Mouse (Mus musculus): ENCODE measurements around the gene Hip1. TPM values are rescaled to one million over a fixed set of nuclear protein-coding genes. Genes with fewer than 3 reads are reported as not detected.
"Not testable (repeated sequence)": the region's sequence is repeated elsewhere in the genome, so short reads cannot be mapped to it uniquely, and the experiment has no call there.

Hip1 gene
- total and polyA plus RNA-seq, 2 experiments from 2014 or later, result 24.9 to 126 TPM

DNA sequence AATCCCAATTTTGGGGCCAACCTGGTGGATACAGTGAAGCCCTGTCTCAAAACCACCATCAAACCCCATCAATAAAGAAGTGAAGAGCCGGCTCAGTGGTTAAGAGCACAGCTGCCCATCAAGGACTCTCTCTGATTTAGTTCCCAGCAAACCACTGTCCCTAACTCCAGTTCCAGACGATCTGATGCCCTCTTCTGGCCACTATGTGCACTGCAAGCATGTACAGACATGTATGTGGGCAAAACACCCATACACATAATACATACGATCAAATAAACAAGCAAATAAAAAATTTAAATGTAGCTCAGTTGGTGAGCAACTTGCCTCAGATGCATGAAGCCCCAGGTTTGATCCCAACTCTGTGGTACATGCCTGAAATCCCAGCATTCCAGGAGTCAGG, 85.4 kb downstream of the Hip1 start:
- Histone ChIP-seq H3K36me3 (ENCODE audit: insufficient read depth, low read length) (peaks cover 16% of the 10 kb centered on the region), H3K4me2 (ENCODE audit: low read depth, low read length, poor library complexity, severe bottlenecking) (no peak overlapping the region), H3K27ac (ENCODE audit: low read depth, low read length) (no peak overlapping the region), H3K4me1 (ENCODE audit: insufficient read depth, low read length) (no peaks in the 10 kb centered on the region), H3K27me3 (ENCODE audit: insufficient read depth, low read length) (no peaks in the 10 kb centered on the region), H3K4me3 (ENCODE audit: low read depth, low read length) (no peak overlapping the region), H3K9me3 (ENCODE audit: low read length) (no peaks in the 10 kb centered on the region), H3K9ac (replicated peaks; ENCODE audit: low read length, poor library complexity, severe bottlenecking) (no peak overlapping the region)
- DNase-seq (ENCODE audit: low spot score) (no peak), ATAC-seq (ENCODE audit: low FRiP score) (no peak)
- peak; percentile 64 for TF ChIP-seq CTCF (IDR thresholded peaks at IDR 0.05)
- WGBS, result 80% methylated on average over 3 of the region's 3 CpGs

DNA sequence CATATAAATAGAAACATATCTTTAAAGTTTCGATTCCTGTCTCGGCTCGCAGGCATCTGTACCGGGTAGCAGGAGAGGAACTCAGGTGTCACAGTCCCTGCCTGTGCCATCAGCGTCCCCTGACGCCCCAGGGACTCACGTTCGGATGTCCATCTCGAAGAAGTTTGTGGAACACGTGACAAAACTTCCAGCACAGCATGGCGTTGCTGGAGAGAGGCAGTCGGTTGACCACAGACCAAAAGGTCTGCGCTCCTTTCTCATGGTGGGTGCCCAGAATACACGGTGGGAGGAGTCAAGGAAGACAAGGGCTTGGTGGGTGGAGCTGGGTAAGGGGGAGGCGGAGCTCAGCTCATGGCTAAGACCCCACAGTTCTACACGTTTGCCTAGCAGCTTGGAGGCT, 87.0 kb downstream of the Hip1 start:
- no peak overlapping the region for H3K9ac ChIP-seq (replicated peaks; ENCODE audit: low read length, poor library complexity, severe bottlenecking)
- DNase-seq (ENCODE audit: low spot score) (no peak), ATAC-seq (ENCODE audit: low FRiP score) (no peak)
- H3K4me3 ChIP-seq (ENCODE audit: low read depth, low read length), result no peak overlapping the region
- H3K4me1 ChIP-seq (ENCODE audit: insufficient read depth, low read length), result no peaks in the 10 kb centered on the region
- 95% methylated on average over 16 of the region's 16 CpGs for WGBS
- H3K36me3 ChIP-seq (ENCODE audit: insufficient read depth, low read length), result peaks cover 20% of the 10 kb centered on the region
- no peak overlapping the region for H3K27ac ChIP-seq (ENCODE audit: low read depth, low read length)
- H3K9me3 ChIP-seq (ENCODE audit: low read length), result no peaks in the 10 kb centered on the region
- no peak overlapping the region for H3K4me2 ChIP-seq (ENCODE audit: low read depth, low read length, poor library complexity, severe bottlenecking)
- H3K27me3 ChIP-seq (ENCODE audit: insufficient read depth, low read length), result no peaks in the 10 kb centered on the region
- TF ChIP-seq CTCF (IDR thresholded peaks at IDR 0.05), result no peak

DNA sequence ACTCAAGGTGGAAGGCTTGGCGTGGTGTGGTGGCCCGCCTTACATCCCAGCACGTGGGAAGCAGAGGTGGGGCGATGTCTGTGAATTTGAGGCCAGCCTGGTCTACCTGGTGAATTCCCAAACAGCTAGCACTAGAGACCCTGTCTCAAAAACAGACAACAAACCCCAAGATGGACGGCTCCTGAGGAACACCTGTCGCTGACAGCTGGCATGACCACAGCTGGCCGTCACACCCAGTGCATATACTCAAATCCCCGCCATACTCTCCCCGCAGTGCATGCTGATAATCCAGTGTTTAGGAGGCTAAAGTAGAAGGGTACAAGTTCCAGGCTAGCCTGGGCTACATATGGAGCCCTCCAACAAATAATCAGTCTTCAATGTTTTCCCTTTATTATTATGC, 88.4 kb downstream of the Hip1 start:
- 96% methylated on average over 9 of the region's 9 CpGs for WGBS
- no peak overlapping the region for H3K4me2 ChIP-seq (ENCODE audit: low read depth, low read length, poor library complexity, severe bottlenecking)
- H3K36me3 ChIP-seq (ENCODE audit: insufficient read depth, low read length), result peaks cover 20% of the 10 kb centered on the region
- no peaks in the 10 kb centered on the region for H3K27me3 ChIP-seq (ENCODE audit: insufficient read depth, low read length)
- DNase-seq (ENCODE audit: low spot score) (no peak), ATAC-seq (ENCODE audit: low FRiP score) (no peak)
- H3K4me3 ChIP-seq (ENCODE audit: low read depth, low read length), result no peak overlapping the region
- TF ChIP-seq CTCF (IDR thresholded peaks at IDR 0.05), result no peak
- H3K27ac ChIP-seq (ENCODE audit: low read depth, low read length), result no peak overlapping the region
- H3K9me3 ChIP-seq (ENCODE audit: low read length), result no peaks in the 10 kb centered on the region
- no peaks in the 10 kb centered on the region for H3K4me1 ChIP-seq (ENCODE audit: insufficient read depth, low read length)
- no peak overlapping the region for H3K9ac ChIP-seq (replicated peaks; ENCODE audit: low read length, poor library complexity, severe bottlenecking)

DNA sequence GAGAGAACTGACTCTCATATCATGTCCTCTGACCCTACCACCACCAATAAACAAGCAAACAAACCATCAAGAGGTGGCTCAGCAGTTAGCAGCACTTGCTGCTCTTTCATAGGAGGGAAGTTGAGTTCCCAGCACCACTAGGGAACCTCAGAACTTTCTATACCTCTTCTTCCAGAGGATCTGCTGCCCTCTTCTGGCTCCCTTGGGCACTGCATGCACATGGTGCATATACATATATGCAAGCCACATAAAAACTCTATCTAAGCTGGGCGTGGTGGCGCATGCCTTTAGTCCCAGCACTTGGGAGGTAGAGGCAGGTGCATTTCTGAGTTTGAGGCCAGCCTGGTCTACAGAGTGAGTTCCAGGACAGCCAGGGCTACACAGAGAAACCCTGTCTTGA, 90.7 kb downstream of the Hip1 start:
- H3K4me2 ChIP-seq (ENCODE audit: low read depth, low read length, poor library complexity, severe bottlenecking), result no peak overlapping the region
- no peak overlapping the region for H3K4me3 ChIP-seq (ENCODE audit: low read depth, low read length)
- H3K27ac ChIP-seq (ENCODE audit: low read depth, low read length), result no peak overlapping the region
- DNase-seq (ENCODE audit: low spot score) (no peak), ATAC-seq (ENCODE audit: low FRiP score) (no peak)
- H3K4me1 ChIP-seq (ENCODE audit: insufficient read depth, low read length), result no peaks in the 10 kb centered on the region
- H3K27me3 ChIP-seq (ENCODE audit: insufficient read depth, low read length), result no peaks in the 10 kb centered on the region
- no peak overlapping the region for H3K9ac ChIP-seq (replicated peaks; ENCODE audit: low read length, poor library complexity, severe bottlenecking)
- H3K36me3 ChIP-seq (ENCODE audit: insufficient read depth, low read length), result peaks cover 40% of the 10 kb centered on the region
- peak; percentile 43; the same call in 1 of the 2 replicates for TF ChIP-seq CTCF (IDR thresholded peaks at IDR 0.05)
- no peaks in the 10 kb centered on the region for H3K9me3 ChIP-seq (ENCODE audit: low read length)
- 95% methylated on average over 2 of the region's 2 CpGs for WGBS

DNA sequence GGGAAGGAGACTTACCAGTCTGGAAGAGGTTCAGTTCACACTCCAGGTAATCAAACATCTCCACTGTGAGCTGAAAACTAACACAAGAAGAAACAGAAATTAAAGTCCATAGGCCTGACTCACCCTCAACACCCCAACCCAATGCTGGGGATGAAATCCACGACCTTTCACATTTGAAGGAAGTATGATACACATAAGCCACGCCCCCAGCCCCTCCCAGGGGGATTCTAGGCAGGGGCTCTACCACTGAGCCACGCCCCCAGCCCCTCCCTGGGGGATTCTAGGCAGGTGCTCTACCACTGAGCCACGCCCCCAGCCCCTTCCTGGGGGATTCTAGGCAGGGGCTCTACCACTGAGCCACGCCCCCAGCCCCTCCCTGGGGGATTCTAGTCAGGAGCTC, 93.4 kb downstream of the Hip1 start:
- H3K4me3 ChIP-seq (ENCODE audit: low read depth, low read length); H3K27ac ChIP-seq (ENCODE audit: low read depth, low read length); H3K4me2 ChIP-seq (ENCODE audit: low read depth, low read length, poor library complexity, severe bottlenecking); H3K27me3 ChIP-seq (ENCODE audit: insufficient read depth, low read length); ATAC-seq (ENCODE audit: low FRiP score); DNase-seq (ENCODE audit: low spot score); H3K9ac ChIP-seq (replicated peaks; ENCODE audit: low read length, poor library complexity, severe bottlenecking); H3K4me1 ChIP-seq (ENCODE audit: insufficient read depth, low read length); H3K9me3 ChIP-seq (ENCODE audit: low read length): not testable (repeated sequence)
- 95% methylated on average over 5 of the region's 5 CpGs for WGBS
- peaks cover 42% of the 10 kb centered on the region for H3K36me3 ChIP-seq (ENCODE audit: insufficient read depth, low read length)

DNA sequence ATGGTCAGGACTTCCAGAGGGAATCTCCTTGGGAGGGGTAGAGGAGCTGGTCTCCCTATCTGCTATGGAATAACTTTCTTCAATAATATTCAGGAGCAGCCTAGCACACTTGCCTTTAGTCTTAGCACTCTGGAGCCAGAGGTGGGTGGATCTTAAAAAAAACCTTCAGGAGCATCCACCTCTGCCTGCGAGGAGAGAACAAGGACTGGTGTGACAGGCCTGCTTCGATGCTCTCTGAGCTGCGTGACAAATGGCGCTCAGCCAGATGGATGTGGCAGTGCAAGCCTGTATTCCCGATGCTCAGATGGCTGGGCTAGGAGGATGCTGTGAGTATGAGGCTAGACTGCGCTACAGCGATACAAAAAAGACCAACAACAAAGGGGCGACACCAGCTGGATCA, 93.8 kb downstream of the Hip1 start:
- ATAC-seq (ENCODE audit: low FRiP score) (no peak), DNase-seq (ENCODE audit: low spot score) (no peak)
- no peaks in the 10 kb centered on the region for H3K4me1 ChIP-seq (ENCODE audit: insufficient read depth, low read length)
- H3K36me3 ChIP-seq (ENCODE audit: insufficient read depth, low read length), result peaks cover 42% of the 10 kb centered on the region
- H3K4me3 ChIP-seq (ENCODE audit: low read depth, low read length), result no peak overlapping the region
- no peaks in the 10 kb centered on the region for H3K27me3 ChIP-seq (ENCODE audit: insufficient read depth, low read length)
- 78% methylated on average over 8 of the region's 8 CpGs for WGBS
- H3K9ac ChIP-seq (replicated peaks; ENCODE audit: low read length, poor library complexity, severe bottlenecking), result no peak overlapping the region
- H3K27ac ChIP-seq (ENCODE audit: low read depth, low read length), result no peak overlapping the region
- H3K4me2 ChIP-seq (ENCODE audit: low read depth, low read length, poor library complexity, severe bottlenecking), result no peak overlapping the region
- no peaks in the 10 kb centered on the region for H3K9me3 ChIP-seq (ENCODE audit: low read length)
- no peak for TF ChIP-seq CTCF (IDR thresholded peaks at IDR 0.05)

Data from midbrain, postnatal 0 days (tissue).